Mouse (Mus musculus): ENCODE results near the gene Gm20388.
"Not testable (repeated sequence)": the region's sequence is repeated elsewhere in the genome, so short reads cannot be mapped to it uniquely, and the experiment has no call there.

Gm20388 gene

DNA sequence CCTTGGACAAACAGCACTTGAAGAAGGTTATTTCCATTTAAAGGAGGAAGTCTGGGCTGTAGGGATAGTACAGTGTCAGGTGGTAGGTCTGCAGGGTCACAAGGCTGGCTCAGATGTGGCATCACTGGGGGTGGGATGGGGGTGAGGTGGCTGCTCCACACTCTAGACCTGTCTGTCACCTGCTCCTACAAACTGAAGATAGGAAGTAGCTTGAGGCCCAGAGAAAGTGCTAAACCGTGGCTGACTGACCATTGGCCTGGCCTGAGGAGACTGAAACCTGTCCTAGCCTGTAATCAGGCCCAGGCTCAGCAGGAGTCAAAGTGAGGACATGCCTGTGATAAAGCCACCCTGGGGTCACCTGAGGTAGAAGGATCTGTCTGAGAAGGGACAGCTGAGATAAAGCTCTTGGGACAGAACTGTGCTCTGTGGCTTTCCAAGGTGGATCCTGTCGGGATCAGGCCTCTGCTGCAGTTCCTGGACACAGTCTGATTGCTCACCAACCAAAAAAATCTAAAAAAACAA lies 1678.6 kb downstream of the Gm20388 start:
- no peak for DNase-seq (ENCODE audit: extremely low read depth, insufficient read length, low spot score)

DNA sequence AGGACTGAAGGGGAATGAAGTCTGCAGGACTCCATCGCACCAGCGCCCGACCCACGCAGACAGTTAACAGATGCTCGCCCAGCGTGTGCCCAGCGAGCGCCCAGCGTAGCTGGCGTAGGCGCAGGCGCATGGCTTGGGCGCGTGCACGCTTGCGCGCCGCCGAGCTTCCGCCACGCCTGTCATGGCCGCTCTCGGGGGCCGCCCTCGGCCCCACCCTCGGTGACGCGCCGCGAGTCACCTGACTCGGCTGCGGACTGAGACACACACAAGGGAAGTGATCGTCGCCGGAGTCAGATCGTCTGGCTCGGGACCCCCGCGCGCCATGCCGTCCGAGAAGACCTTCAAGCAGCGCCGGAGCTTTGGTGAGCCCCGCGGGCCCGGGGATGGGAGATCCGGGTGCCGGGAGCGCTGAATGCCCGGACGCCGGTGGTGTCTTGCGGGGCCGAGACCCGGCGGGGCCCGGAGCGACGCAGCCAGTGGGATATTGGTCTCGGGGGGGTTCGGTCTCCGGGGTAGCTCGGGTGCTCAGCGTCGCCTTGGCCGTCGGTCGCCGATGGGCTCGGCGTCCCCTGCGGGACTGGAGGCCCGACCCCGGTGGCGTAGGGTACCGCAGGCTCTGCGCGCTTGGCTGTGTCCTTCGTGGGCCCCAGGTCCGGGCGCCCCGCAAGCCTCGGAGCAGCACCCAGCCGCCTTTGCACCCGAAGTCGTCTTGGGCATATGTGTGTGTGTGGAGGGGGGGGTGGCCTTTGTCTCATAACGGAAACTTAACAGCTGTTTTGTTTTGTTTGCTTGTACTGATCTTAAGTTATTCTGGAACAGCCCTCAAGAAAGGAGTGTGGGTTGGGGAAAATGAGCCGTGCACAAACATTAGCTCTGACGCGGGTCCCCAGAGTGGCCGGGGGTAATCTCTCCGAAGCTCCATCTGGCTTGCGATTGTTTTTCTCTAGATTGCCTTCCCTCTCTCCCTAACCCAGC lies 1679.8 kb downstream of the Gm20388 start, which contains the start of gene Map1lc3b:
Map1lc3b (plus strand) TSS at position 159 of the 975 bp plus-strand sequence.
- DNase-seq (ENCODE audit: extremely low read depth, insufficient read length, low spot score): peak; percentile 94

DNA sequence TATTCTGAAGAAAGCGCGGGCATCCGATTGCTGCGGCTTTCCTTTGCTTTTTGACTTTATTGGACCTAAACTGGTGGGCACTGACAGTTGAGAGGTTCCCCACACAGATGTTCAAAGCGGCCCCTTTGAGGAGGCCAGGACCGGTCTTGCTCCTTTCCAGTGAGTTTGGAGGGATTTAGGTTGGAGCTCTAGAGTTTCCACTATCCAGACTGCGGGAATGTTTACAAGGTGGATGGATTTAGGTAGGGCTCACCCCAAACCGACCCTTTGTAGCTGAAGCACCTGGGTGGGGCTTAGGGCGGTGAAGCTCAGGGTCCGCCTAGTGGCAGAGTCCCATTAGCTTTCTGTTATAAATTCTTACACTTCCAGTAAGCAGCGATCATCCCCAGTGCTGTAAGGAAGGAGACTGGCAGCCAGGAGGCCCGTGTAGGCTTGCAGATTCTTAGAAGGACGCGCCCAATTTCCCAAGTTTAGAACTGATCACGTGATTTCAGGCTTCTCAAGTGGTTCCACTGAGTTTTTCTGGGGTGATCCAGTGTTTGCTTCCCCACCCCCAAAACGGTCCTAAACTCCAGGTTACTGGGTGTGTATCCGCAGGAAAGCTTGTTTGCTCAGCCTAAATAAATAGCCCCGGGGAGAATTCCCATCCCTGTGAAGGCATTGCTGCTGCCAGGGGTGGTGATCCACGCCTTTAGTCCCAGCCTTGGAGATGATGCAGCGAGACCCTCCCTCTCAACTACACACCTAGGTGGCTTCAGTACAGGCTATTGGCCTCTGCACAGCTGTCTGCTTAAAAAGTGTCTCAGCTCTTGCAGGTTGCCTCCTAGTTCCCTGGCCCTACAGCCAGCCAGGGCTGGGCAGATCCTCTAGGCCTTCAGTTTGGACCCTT lies 1680.8 kb downstream of the Gm20388 start:
- peak; percentile 46 for DNase-seq (ENCODE audit: extremely low read depth, insufficient read length, low spot score)

DNA sequence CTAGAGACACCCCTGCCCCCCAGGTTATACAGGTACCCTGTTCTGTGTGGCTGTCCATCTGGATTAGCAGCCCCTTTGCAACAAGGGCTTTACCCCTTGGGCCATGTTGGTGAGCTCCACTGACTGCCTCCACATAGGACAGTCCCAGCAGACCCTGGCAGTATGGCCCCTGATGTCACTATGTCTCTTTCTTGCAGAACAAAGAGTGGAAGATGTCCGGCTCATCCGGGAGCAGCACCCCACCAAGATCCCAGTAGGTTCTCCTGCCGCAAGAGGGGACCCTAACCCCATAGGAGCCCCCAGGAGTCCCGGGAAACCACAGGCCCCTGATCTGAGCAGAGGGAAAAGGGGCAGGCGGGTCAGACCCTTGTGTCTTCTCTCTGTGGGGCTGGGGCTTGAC lies 1682.7 kb downstream of the Gm20388 start:
- DNase-seq (ENCODE audit: extremely low read depth, insufficient read length, low spot score): no peak

DNA sequence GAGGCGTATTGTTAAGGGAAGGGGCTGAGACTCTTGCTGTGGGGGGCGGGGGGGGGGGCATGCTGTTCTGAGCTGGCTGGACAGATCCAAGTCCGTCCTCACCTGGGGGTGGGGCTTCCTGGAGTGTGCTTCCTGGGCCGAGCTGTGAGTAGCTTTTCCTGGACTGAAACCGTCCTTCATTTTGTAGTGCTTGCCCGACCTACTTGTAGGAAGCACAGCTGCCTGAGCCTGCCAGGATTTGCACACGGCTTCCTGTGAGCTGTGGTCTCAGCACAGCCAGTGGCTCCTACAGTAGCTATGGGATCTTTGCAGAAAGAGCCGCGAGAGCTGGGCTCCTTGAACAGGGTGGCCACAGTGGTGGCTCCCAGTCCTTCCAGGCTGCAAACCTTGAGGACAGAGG lies 1683.3 kb downstream of the Gm20388 start:
- no peak for DNase-seq (ENCODE audit: extremely low read depth, insufficient read length, low spot score)

DNA sequence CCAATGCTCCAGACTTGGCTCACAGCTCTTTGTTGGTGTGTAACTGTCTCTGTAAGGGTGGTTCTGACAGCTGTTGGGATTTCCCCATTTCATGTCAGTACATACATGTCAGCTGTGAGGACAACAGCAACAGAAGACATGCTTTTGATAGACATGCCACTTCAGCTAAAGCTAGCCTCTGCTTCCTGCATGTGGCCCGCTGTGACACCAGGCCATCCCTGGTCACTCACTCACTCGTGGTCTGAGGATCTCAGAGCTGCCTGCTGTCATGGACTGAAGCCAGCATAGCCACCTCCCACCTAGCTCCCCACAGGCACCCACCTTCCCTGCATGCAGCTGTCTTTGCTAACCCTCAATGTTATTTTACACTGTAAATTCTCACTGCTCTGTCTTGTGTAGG lies 1686.9 kb downstream of the Gm20388 start:
- not testable (repeated sequence) for DNase-seq (ENCODE audit: extremely low read depth, insufficient read length, low spot score)

DNA sequence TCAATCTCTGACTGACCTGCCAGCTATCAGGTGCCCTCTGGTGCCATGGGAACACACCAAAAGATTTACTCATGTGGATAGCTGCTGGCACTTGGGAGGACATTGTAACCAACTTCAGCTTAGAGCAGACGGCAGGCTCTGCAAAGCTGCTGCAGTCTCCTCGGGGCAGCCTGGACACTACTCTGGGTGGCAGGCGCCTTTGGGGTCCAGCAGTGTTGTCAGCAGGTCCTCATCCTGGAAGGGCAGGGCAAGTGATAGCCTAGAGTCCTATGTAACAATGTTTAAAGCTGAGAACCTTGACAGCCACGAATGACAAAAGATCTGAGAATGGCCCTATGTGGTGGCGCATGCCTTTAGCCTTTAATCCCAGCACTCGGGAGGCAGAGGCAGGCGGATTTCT lies 1687.5 kb downstream of the Gm20388 start:
- no peak for DNase-seq (ENCODE audit: extremely low read depth, insufficient read length, low spot score)

DNA sequence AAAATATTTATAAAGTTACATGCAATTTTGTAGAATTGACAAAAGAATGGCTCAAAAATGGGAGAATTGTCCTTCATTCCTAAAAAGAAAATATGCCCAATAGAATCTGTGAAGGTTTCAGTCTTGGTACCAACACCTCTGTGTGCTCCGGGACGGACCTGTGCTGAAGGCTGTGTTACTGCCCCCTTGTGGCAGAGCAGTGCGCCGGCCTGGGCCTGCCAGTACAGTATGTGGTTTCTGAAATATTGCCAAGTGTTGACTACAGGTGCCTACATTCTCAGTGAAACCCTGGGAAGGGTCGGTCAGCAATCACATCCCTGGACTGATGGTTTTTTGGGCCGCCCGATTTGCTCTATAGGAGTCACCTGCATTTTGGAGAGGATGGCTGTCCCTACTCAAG lies 1688.3 kb downstream of the Gm20388 start:
- DNase-seq (ENCODE audit: extremely low read depth, insufficient read length, low spot score): peak; percentile 53

DNA sequence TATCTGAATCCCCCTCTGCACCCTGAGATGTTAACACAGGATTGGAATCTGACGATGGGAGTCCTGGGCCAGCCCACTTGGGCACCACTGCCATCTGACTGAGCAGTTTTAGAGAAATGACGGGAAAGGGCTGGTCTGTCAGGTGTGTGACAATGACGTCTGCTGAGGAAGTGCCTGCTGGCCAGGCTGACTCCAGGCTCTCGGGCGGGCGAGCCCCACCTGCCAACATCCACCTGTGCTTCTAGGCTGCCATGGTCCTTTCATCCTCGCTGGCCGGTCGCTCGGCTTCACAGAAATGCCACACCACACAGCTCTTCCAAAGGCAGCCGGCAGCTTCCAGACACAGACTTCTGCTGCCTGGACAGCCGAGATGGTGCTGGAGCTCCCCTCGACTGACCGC lies 1689.2 kb downstream of the Gm20388 start:
- DNase-seq (ENCODE audit: extremely low read depth, insufficient read length, low spot score): no peak

DNA sequence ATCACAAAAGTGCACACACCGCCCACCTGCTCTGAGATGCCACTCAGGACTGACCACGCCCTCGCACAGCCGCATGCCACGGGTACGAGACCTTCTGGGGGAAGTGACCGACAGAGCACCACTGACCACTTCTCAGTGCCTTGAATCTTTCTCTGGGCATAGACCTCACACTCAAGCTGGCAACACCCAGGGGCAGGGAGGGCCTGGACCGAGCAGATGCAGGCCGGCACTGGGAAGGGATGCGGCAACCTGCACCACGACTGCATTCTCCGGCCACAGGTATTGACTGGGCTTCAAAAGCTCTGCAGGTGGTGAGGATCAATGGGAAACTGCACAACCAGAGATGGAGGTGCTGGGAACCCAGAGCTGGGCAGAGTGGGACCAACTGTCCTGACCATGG lies 1691.8 kb downstream of the Gm20388 start:
- DNase-seq (ENCODE audit: extremely low read depth, insufficient read length, low spot score): no peak

DNA sequence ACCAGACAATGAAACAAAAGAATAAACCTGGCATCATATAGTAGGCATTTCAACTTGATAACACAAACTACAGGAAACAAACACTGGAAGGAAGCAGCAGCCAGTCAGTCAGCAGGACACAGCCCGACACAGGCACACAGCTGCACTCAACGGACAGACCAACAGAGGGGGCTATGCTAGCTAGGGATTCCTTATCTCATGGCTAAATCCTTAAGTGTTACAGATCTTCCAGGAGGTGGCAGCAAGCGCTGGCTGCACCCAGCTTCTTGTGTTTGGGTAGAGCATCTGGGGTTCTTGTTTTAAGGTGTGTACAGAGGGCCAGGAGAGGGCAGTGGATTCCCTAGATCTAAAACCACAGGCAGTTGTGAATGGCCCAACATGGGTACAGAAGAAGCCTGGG lies 1692.2 kb downstream of the Gm20388 start:
- DNase-seq (ENCODE audit: extremely low read depth, insufficient read length, low spot score): peak; percentile 45

DNA sequence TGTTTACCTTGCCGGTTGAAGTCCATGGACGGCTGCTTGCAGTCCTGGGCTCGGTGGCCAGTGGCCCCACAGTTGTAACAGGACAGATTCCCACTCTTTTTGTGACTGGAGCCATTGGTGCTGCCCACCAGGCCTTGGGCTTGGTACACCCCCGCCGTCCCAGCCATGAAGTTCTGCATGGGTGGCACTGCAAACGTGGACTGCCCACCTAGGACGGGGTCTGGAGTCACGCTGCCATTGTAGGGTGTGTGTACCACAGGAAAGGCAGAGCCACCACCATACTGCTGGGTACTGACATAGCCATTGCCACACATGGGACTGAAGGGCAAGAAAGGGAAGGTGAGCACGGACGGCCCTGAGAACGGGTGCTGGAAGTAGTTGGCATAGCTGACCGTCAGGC lies 1693.2 kb downstream of the Gm20388 start:
- no peak for DNase-seq (ENCODE audit: extremely low read depth, insufficient read length, low spot score)

DNA sequence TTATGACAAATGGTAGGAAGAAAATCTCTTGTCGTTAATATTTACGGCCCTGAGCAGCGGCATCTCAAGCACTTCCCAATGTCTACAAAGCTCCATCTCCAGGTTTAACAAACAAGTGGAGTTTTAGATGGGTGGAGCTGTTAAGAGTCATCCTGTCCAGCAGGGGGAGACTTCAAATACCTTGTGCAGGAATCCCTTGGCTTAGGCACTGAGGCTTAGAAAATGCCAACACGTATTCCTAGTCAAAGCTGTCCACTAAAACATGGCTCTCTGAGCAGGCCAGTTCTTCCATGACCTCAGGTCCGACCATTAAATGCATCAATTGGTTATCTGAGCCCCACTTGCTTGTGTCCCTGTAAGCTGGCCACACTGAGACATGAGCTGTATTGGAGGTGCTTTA lies 1697.0 kb downstream of the Gm20388 start:
- DNase-seq (ENCODE audit: extremely low read depth, insufficient read length, low spot score): no peak

DNA sequence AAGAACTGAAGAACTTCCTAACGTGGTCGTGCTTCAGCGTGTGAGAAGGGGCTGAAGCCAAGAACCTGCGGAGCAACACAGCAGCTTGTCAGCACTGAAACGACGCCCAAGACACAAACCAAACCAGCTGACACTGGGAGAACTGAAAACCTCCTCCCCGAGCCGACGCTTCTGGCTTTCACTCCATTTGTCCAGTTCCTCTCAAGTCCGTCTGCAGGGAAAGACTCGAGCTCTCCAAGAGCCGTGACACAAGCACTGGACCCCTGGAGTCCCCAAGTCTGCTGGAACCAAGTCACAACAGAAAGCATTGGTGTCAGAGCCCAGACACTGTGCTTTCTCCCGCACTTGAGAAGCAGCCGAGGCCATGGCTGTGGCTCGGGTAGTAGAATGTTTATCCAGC lies 1698.6 kb downstream of the Gm20388 start:
- DNase-seq (ENCODE audit: extremely low read depth, insufficient read length, low spot score): no peak

DNA sequence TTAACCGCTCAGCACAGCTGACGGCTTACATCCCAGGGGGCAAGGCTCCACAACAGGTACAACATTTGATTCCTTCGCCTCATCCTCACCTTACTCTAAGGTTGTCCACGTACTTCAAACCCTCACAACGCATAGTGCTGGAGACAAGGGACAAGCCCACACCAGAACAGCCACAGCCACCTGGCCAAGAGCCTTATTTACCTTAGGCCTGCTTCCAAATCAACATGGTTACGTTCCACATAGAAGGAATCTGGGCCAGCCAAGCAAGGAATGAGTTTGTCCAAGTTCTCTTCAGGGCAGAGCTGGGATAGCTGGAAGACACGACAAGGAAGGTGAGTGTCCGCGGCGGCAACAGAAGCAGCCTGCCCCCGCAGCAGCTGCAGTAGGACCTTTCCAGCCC lies 1699.3 kb downstream of the Gm20388 start:
- no peak for DNase-seq (ENCODE audit: extremely low read depth, insufficient read length, low spot score)

DNA sequence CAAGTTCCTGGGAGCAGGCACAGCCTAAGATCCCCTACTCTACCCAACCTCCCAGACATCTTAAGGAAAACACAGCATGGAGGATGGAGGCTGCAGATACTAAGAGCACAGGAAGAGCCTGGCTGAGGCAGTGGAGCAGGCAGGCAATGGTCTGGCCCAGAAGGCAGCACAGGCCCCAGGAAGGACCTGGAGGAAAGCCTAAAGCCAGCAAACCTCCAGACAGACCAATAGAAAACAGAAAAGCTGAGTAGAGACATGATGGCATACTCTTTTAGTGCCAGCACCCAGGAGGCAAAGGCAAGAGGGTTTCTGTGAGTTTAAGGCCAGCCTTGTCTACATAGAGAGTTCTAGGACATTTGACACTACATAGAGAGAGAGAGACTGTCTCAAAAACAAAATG lies 1702.8 kb downstream of the Gm20388 start:
- no peak for DNase-seq (ENCODE audit: extremely low read depth, insufficient read length, low spot score)

DNA sequence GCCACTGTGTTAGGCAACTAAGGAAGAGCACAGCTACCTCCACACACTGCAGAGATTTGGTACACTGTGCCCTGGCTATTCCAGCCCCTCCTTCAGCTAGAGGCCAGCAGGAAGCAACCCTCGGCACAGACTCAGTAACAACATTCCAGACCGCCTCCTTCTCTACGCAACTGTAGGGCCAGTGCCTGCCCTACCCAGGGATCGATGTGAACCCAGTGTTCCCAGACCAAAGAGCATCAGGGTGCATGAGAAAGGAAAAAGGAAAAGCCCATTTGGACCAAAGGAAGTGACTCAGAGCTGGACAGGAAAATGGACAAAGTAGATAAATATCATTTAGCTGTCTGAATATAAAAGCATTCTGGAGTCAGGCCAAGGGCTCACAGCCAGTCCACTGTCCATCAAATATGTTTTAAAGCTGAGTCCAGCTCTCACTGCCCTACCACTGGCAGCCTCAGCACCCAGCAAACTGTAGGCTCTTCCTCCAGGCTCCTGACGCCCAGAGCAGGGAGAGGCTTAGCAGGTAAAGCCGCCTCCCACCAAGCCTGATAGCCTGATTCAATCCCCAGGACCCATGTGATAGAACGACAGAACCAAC lies 1708.9 kb downstream of the Gm20388 start:
- DNase-seq (ENCODE audit: extremely low read depth, insufficient read length, low spot score): no peak

DNA sequence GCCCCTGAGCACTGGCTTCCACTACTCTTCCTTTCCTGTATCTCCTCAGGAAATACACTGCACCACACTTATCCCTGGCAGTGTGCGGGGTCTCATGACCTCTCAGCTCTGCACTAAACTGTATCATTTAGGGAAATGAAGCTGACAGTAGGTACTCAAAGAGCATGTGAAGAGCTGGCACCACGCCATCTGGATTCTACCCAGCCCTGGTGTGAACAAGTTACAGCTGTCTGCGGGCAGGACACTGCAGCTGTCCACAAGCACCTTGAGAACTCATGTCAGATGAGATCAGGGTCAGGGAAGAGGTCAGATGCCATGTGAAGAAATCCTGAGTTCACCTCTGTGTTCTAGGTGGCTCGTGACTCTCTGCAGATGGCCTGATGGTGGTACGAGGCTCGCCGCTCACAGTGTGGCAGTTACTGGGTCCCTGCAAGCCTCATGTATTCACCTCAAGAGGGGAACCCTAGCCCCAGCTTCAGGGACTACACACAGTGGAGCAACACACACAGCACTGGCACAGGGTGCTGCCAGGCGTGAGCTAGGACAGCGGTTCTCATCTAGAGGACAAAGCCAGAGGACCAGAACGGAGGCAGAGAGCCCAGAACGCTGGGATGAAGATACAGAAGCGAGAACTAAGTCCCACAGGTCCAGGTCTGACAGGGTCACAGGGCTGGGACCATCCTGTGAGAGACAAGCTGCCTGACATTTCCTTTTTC lies 1710.3 kb downstream of the Gm20388 start:
- no peak for DNase-seq (ENCODE audit: extremely low read depth, insufficient read length, low spot score)

DNA sequence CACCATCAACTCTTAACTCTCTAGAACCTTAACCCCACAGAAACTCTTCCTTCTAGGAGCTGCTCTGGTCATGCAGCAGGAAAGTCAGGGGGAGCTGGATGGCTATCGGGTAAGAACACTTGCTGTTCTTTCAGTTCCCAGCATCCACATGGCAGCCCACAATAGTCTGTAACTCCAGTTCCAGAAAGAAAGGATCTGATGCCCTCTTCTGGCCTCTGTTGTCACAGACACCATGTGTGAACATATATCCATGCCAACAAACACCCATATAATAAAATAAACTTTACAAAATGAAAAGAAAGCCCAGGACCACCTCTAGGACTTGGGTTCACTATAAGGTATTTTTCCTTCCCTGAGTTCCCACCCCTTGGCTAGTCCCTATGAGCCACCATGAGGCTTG lies 1711.2 kb downstream of the Gm20388 start:
- no peak for DNase-seq (ENCODE audit: extremely low read depth, insufficient read length, low spot score)

DNA sequence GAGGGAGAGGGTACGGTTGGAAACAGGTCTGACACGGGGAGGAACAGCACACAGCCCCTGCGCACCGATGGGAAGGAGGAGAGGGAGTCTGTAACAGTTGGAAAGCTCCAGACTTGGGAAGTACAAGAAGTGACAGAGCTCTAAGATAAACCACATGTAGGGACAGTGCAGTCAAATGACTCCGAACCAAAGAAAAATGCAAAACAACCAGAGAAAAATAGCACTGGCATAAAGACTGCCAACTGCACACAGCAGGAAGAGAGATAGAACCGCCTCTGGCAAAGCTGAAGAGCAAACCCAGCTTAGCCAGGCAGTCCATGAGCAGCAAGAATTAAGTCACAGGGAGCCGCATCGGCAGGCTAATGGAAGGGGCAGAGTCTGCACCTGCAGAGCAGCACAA lies 1712.4 kb downstream of the Gm20388 start:
- no peak for DNase-seq (ENCODE audit: extremely low read depth, insufficient read length, low spot score)

Measured in 3134 (cell line).